Mouse (Mus musculus) cerebellum, adult 11-12 months (tissue): ENCODE results near the gene Olfr316.
"Not testable (repeated sequence)": the region's sequence is repeated elsewhere in the genome, so short reads cannot be mapped to it uniquely, and the experiment has no call there.

Experiments
- DNase-seq: peaks from one replicate; pipeline ENCODE4 v3.0.0; 2022

Gene Olfr316

GRCm38 (mm10) chr11:58752434-58752833 lies at the start of gene Olfr316:
TSS of gene Olfr316 (plus strand) at chr11:58752734.
- no peak for DNase-seq

GRCm38 (mm10) chr11:58709086-58709485 lies 43.4 kb upstream of the Olfr316 start:
- no peak for DNase-seq

- DNase-seq, result not testable (repeated sequence)
Measured at GRCm38 (mm10) chr11:58717723-58718122, 34.8 kb upstream of the Olfr316 start.

GRCm38 (mm10) chr11:58719701-58720100 lies 32.8 kb upstream of the Olfr316 start:
- DNase-seq, result no peak

- DNase-seq, result no peak
Measured at GRCm38 (mm10) chr11:58723914-58724313, 28.6 kb upstream of the Olfr316 start, which contains the start of gene Olfr318. TSS of gene Olfr318 (minus strand) at chr11:58724014.

GRCm38 (mm10) chr11:58727896-58728650 lies 24.5 kb upstream of the Olfr316 start:
- not testable (repeated sequence) for DNase-seq

- DNase-seq, result no peak
Measured at GRCm38 (mm10) chr11:58733372-58733771, 19.2 kb upstream of the Olfr316 start.

- DNase-seq, result no peak
Measured at GRCm38 (mm10) chr11:58738792-58739262, 13.7 kb upstream of the Olfr316 start, which contains the start of gene Olfr317. TSS of gene Olfr317 (minus strand) at chr11:58739212.

GRCm38 (mm10) chr11:58751096-58751495 lies 1.4 kb upstream of the Olfr316 start:
- DNase-seq, result not testable (repeated sequence)

- DNase-seq, result no peak
Measured at GRCm38 (mm10) chr11:58772888-58773287, 20.4 kb downstream of the Olfr316 start, which contains the start of gene Olfr315. TSS of gene Olfr315 (plus strand) at chr11:58773188.

GRCm38 (mm10) chr11:58782480-58783089 lies 30.1 kb downstream of the Olfr316 start, which contains the start of gene Olfr314:
TSS of gene Olfr314 (plus strand) at chr11:58782952.
- no peak for DNase-seq

- no peak for DNase-seq
Measured at GRCm38 (mm10) chr11:58784182-58784581, 31.6 kb downstream of the Olfr316 start.

GRCm38 (mm10) chr11:58787651-58788050 lies 35.1 kb downstream of the Olfr316 start:
- no peak for DNase-seq

GRCm38 (mm10) chr11:58788346-58788745 lies 35.8 kb downstream of the Olfr316 start:
- no peak for DNase-seq

GRCm38 (mm10) chr11:58789532-58789931 lies 37.0 kb downstream of the Olfr316 start:
- no peak for DNase-seq

GRCm38 (mm10) chr11:58790053-58790452 lies 37.5 kb downstream of the Olfr316 start:
- no peak for DNase-seq

GRCm38 (mm10) chr11:58790646-58791045 lies 38.1 kb downstream of the Olfr316 start:
- DNase-seq, result no peak

GRCm38 (mm10) chr11:58795856-58796255 lies 43.3 kb downstream of the Olfr316 start:
- DNase-seq, result no peak

GRCm38 (mm10) chr11:58796850-58797249 lies 44.3 kb downstream of the Olfr316 start:
- DNase-seq, result no peak

GRCm38 (mm10) chr11:58799747-58800146 lies 47.2 kb downstream of the Olfr316 start:
- DNase-seq, result no peak

GRCm38 (mm10) chr11:58801558-58802228 lies 49.2 kb downstream of the Olfr316 start, which contains the start of gene Fam183b:
TSS of gene Fam183b (minus strand) at chr11:58801960.
- peak; percentile 10 for DNase-seq

- no peak for DNase-seq
Measured at GRCm38 (mm10) chr11:58803871-58804270, 51.3 kb downstream of the Olfr316 start.

GRCm38 (mm10) chr11:58804393-58804792 lies 51.9 kb downstream of the Olfr316 start:
- no peak for DNase-seq
